Mouse (Mus musculus) left cerebral cortex, adult 9 months (tissue): ENCODE measurements at regions not wholly inside any gene's neighbourhood (a gene's known extent, or its start where the extent isn't known, plus 50 kb on each side); places are given as distances from the start of the nearest gene placed in this dataset.

Experiments
- DNase-seq, 2 experiments: peaks; one replicate each; pipeline ENCODE4 v3.0.0; 2022; ENCODE audit warnings: low spot score in 2 of 2

DNA sequence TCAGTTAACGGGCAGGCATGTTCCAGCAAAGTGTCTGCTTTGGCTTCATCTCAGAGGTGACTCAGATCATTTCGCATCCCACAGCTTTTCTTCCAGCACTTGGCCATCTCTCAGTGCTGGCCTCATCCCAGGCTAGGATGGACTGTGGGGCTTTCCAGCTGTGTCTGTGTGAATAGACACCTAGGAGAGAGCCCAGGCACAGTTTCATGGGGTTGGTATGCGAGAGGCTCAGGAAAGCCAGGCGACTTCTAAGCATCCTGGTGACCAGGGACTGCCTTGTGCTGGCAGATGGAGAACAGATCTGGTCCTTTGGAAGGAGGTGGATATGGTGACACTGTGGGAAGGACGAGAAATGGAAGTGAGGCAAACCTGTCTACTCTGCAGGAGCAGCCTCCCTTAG, 182.9 kb downstream of the Cd83 start:
- no peak for DNase-seq

GRCm38 (mm10) chr13:43972906-43973305, 188.3 kb downstream of the Cd83 start:
- no peak for DNase-seq

- no peak for DNase-seq
These were observed 190.7 kb downstream of the Cd83 start for GRCm38 (mm10) chr13:43975281-43975680.

- DNase-seq = no peak
These were observed 191.2 kb downstream of the Cd83 start for GRCm38 (mm10) chr13:43975801-43976200.

- no peak for DNase-seq
These were observed 192.1 kb downstream of the Cd83 start for GRCm38 (mm10) chr13:43976676-43977075.

GRCm38 (mm10) chr13:43987338-43987737, 202.8 kb downstream of the Cd83 start:
- no peak for DNase-seq

DNA sequence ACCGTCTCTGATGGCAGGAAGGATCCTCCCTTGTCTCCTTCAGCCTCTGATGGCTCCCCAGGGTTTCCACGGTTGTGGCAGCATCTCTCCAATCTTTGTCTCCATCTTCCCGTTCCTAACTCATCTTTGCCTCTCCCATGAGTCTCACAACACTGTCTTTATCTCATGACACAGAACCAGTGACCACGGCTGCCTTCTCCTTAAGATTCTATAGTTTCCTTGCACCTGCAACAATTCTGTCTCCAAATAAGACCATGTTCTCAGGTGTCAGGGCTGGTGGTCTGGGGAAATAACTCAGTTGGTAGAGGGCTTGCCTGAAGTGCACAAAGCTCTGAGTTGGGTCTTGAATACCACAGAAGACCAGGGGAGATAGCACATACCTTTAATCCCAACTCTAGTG, 203.8 kb downstream of the Cd83 start:
- DNase-seq = no peak

- peak; percentile 6 to 66 for DNase-seq
These were observed 205.9 kb downstream of the Cd83 start for GRCm38 (mm10) chr13:43990281-43991101.

DNA sequence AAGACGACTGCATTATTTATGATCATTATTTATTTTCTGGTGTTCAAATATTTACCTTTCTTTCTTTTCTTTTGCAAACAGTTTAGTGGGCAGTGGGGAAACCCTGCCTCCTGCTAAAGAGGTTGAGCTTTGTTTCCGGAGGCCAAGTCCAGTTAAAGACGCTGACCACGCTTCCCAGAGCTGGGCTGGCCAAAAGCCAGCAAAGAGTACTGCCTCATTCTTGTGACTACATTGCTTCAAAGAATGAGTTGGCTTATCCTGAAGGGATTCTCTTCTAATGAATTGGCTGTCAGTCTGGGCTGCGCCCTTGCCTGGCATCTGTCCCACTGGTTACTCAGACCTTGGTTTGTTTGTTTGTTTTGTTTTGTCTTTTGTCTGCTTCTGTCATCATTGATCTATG, 207.2 kb downstream of the Cd83 start:
- DNase-seq = peak in 1 of 2 experiments; percentile 13

- no peak for DNase-seq
These were observed 208.4 kb downstream of the Cd83 start for GRCm38 (mm10) chr13:43992968-43993367.

DNA sequence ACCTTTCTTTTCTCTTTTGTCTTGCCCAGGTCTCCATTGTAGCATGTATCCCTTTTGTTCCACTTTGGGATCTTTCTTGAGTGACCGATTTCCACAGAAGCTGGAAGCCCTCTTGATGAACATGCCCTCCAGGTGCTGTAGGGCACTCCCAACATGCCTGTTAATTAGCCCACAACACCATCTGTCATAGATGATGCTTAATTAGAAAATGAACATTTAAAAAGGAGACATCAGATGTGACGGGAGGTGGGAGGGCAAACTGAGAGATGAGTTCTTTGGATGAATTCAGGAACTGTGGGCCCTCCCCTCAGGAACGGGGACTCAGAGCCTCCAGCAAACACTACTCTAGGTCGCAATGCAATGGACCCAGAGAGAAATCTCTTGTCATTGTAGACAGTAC, 209.8 kb downstream of the Cd83 start:
- DNase-seq = no peak

DNA sequence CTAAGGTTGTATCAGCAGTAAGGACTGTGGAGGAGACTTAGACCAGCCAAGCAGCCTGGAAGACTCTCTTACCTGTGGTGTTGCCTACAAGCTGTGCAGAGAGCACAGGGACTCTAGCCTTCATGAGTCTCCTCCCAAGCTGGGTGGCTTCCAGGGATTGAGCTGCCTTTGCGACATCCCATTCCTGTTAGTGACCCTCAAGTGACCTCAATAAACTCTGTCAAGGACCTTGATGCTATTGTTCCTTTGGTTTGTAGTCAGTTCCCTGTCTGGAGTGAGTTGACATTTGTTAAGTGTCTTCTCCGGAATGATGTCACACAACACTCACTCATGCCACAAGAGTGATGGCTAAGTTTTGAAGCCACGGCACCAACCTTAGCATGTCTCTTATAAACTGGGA, 211.0 kb downstream of the Cd83 start:
- no peak for DNase-seq

- DNase-seq = no peak
These were observed 217.4 kb downstream of the Cd83 start for GRCm38 (mm10) chr13:44001861-44002545.

DNA sequence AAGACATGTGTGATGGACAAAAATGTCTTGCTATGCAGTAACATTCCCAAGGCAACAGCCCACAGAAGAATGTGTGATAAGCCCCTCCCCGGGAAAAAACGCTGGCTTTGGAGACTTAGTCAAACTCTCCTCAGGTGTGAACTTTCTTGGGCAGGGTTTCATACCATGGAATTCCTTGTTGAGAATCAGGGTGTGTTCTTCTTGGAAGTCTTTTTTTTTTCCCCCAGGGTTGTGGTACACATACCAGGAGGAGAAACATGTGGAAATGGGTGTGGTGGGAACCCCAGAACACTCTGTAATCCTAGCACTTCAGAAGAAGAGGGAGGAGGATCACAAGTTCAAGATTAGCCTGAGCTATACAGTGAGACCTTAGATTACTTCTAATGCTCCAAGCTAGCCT, 228.3 kb downstream of the Cd83 start:
- DNase-seq = no peak

GRCm38 (mm10) chr13:44018489-44019303, 234.1 kb downstream of the Cd83 start:
- no peak for DNase-seq

GRCm38 (mm10) chr13:44019304-44019583, 234.7 kb downstream of the Cd83 start:
- DNase-seq = no peak

- no peak for DNase-seq
These were observed 236.3 kb downstream of the Cd83 start for GRCm38 (mm10) chr13:44020851-44021250.

DNA sequence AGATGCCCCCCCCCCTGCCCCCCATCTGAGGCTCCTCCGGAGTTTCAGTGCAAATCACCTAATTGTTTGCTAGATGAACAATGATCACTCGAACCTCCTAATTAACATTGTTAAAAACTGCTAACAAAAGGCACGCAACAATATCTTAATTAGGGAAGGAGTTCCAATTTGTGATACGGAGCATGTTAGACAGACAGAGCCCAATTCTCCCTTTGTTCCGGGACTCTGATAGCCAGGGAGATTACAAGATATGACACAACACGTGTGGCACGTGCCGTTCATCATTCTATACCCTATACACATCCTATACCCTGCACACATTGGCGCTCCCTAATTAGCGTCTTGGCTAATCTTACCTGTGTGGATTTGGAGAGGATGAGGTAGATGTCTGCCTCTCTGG, 237.5 kb downstream of the Cd83 start:
- DNase-seq = no peak

DNA sequence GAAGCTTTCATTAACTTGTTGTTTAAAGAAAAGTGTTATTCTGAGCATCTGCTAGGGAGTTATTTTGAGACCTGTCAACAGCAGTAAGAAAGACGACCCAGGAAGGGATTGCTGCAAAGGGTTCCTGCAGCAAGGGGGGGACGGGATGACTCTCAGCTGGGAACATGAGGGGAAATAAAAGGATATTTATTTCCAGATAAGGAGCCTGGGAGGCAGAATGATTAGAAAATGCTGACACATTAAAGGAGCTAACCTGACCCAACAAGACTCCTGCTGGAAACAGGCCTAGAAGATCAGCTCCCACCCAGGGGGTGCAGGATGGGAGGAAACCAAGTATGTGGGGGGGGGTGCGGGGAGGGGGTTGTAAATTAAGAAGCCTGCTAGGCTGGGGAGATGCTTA, 240.0 kb downstream of the Cd83 start:
- DNase-seq = no peak

DNA sequence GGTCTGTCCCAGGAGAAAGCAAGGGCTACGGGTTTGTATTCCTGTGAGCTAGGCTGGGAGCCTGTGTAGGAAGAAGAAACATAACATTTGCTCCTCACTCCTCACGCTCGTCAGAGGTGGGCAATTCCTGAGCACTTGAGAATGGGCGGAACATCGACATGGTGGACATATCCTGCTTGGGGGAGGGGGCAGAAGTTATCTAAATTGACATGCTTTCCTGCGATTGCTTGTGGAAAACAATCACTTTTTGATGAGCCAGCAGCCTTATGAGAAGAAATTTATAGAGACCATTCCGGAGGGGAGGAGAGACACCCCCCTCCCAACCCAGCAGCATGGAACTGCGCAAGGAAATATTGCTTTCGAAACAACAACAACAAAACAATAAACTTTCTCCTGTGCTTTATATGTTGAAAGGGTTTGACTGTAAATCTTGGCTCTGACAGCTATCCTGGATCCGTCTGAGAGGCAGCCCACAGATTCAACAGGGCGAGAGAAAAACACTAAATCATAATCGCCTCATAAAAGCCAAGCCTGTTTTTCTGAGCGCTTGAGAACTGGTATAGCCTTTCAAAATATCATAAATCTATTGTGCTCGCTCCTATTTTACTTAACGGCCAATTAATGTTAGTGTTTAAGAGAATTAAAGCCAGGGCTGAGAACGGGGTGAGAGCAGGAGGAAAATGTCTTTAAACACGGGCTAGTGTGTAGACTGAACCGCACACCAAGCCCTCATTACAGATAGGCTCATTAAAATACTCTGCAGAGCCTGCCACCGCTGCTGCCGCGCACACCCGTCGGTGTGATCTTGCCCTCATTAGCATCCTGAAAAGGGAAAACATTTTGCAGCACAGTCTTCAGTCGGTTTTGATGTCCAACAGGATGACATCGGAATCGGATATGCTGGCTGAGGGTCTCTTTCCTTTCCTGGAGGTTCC, 242.0 kb downstream of the Cd83 start:
- no peak for DNase-seq

- no peak for DNase-seq
These were observed 243.5 kb downstream of the Cd83 start for GRCm38 (mm10) chr13:44028081-44028480.

DNA sequence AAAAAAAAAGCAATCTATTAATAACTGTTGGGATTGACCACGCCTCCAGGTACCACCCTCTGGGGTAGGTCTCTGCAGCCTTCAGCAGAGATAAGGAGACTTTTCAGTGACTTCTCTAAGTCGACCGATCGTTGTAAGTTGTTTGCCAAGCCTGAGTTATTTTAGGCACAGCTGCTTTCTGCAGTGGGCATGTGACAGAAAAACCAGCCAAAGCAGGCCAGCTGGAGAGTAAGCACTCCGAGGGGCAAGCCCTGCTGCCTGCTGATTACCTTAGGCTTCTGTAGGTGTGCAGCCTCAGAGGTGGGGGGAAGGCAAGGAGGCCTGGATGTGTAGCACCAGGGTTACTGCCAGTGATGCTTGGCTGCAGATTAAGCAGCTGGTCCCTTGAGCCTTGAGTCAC, 246.0 kb downstream of the Cd83 start:
- DNase-seq = peak in 1 of 2 experiments; percentile 49
